Mouse (Mus musculus) lung, embryonic 14.5 days (tissue): ENCODE measurements at regions not wholly inside any gene's neighbourhood (a gene's known extent, or its start where the extent isn't known, plus 50 kb on each side); places are given as distances from the start of the nearest gene placed in this dataset.
"Not testable (repeated sequence)": the region's sequence is repeated elsewhere in the genome, so short reads cannot be mapped to it uniquely, and the experiment has no call there.

Experiments
- ATAC-seq: fragments of 200-750 bp; cut with Nextera tagmentation; 2 replicates; pipeline ENCODE4 v1.8.0; 2017; ENCODE audit warnings: mild to moderate bottlenecking, moderate TSS enrichment, moderate library complexity; ENCODE audit not compliant: insufficient read depth
- DNase-seq: peaks from one replicate; pipeline ENCODE4 v3.0.0-alpha.2; 2015
- H3K27ac ChIP-seq: fragments of 300-500 bp; sonication (generic); 2 replicates; pipeline ENCODE4 v1.5.1; 2014; ENCODE audit warnings: low read depth, mild to moderate bottlenecking, moderate library complexity
- H3K27me3 ChIP-seq: fragments of 300-500 bp; sonication (generic); 2 replicates; pipeline ENCODE4 v1.6.1; 2014; ENCODE audit warnings: low read length, control low read depth; ENCODE audit not compliant: insufficient read depth
- H3K36me3 ChIP-seq: fragments of 300-500 bp; sonication (generic); 2 replicates; pipeline ENCODE4 v1.6.1; 2014; ENCODE audit warnings: control low read depth; ENCODE audit not compliant: insufficient read depth
- H3K4me1 ChIP-seq: fragments of 300-500 bp; sonication (generic); 2 replicates; pipeline ENCODE4 v1.6.1; 2014; ENCODE audit warnings: antibody characterized with exemption, control low read depth; ENCODE audit not compliant: insufficient read depth
- H3K4me2 ChIP-seq: fragments of 300-500 bp; sonication (generic); 2 replicates; pipeline ENCODE4 v1.6.1; 2014; ENCODE audit warnings: mild to moderate bottlenecking
- H3K4me3 ChIP-seq: fragments of 300-500 bp; sonication (generic); 2 replicates; pipeline ENCODE4 v1.5.1; 2014; ENCODE audit warnings: low read depth, low read length
- H3K9ac ChIP-seq: fragments of 300-500 bp; sonication (generic); 2 replicates; pipeline ENCODE4 v1.6.1; 2014
- H3K9me3 ChIP-seq: fragments of 300-500 bp; sonication (generic); 2 replicates; pipeline ENCODE4 v1.6.1; 2016; ENCODE audit warnings: low read depth, low read length, control low read depth
- CTCF ChIP-seq: IDR thresholded peaks from 2 replicates; pipeline ENCODE4 v1.5.1; 2016; ENCODE audit warnings: antibody characterized with exemption, low read depth
- WGBS: fragments of 180-500 bp; shearing (Covaris S2); extraction: QIAGEN DNeasy Blood & Tissue Kit; methylation state at CpG from one replicate; pipeline ENCODE4 v1.1.7; 2014; 5-methylcytosine and 5-hydroxymethylcytosine counted together

DNA sequence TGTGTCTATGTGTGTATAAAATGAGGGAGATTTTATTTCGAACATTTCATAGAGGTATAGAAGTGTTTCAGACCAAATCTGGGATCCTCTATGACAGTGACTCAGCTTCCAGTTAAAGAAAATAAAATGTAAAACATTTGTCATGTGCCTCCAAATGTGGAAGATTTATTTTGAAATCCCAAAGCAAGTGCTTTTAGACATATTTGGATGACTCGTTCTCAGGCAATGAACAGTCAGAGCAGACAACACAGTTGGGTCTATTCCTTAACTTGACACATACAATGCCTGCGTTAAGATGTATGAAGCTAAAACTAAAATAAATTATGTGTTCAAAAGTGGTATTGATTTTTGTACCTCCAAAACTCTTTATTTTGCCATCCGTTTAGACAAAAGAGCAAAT lies 830.4 kb upstream of the Grm7 start:
- Histone ChIP-seq H3K9ac (no peak overlapping the region), H3K4me3 (no peak overlapping the region), H3K27ac (no peak overlapping the region), H3K36me3 (no peaks in the 10 kb centered on the region), H3K27me3 (no peaks in the 10 kb centered on the region), H3K4me2 (no peak overlapping the region), H3K4me1 (no peaks in the 10 kb centered on the region), H3K9me3 (no peaks in the 10 kb centered on the region)
- no peak for TF ChIP-seq CTCF
- ATAC-seq (no peak), DNase-seq (no peak)
- 80% methylated on average over 4 of the region's 4 CpGs for WGBS

DNA sequence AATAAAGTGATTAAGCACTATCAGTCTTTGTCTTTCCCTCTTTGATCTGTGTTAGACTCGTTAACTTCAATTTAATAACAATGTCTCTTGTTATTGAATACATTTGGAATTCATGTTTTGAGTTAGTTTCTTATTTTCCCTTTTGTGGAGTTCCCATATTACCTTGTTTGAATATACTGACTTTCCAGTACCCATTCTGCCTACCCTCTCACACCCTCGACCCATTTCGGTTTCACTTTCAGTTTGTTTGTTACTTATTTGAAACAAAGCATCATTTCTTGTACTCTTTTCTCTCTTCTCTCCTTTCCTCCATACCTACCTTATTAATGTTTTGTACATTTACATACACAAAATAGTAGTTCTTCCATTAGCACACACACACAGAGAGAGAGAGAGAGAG lies 797.1 kb upstream of the Grm7 start:
- Histone ChIP-seq H3K4me2 (no peak overlapping the region), H3K9ac (no peak overlapping the region), H3K27ac (no peak overlapping the region), H3K4me3 (no peak overlapping the region), H3K36me3 (no peaks in the 10 kb centered on the region), H3K27me3 (no peaks in the 10 kb centered on the region), H3K4me1 (no peaks in the 10 kb centered on the region), H3K9me3 (no peaks in the 10 kb centered on the region)
- WGBS: 77% methylated on average over 3 of the region's 3 CpGs
- DNase-seq (no peak), ATAC-seq (no peak)
- no peak for TF ChIP-seq CTCF

DNA sequence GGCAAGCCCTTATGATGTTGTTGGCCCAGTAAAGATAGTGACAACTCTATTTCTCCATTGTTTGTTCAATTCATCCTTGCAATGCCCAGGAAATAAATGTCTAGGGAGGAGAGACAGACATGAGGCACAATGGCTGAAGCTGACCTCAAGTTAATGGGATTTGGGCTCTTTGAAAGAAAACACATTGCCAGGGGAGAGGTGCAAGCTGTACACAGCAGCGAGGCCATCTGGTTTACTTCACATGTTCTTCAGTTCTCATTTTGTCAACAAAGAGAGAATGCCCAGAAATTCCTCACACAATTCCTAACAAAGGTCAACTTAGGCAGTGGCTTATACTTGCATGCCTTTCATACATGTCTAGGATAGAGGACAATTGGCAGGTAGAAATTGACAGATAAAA lies 789.6 kb upstream of the Grm7 start:
- Histone ChIP-seq H3K4me2 (no peak overlapping the region), H3K4me1 (no peaks in the 10 kb centered on the region), H3K27ac (no peak overlapping the region), H3K9ac (no peak overlapping the region), H3K4me3 (no peak overlapping the region), H3K27me3 (no peaks in the 10 kb centered on the region), H3K36me3 (no peaks in the 10 kb centered on the region), H3K9me3 (no peaks in the 10 kb centered on the region)
- DNase-seq: peak; percentile 44
- WGBS: 41% methylated on average over 1 of the region's 1 CpGs
- peak; percentile 41; the same call in 1 of the 2 replicates for ATAC-seq
- TF ChIP-seq CTCF: no peak

DNA sequence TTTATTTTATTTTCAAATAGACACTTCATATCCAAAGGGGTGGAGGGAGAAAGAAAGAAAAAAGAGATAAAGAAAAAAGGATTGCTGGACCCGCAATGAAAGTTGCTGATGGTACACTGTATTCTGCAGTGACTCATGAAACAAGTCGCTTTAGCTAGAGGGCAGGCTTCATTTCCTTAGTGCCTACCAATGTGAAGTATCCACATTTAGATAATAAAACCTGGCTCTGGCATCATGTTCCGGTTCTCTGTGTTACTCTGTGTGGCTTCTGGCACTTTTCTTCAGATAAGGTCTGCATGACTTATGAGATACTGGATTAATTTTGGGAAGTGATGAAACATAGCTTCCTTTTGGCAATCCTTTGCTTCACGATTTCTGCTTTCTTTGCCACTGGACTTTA lies 782.0 kb upstream of the Grm7 start:
- ATAC-seq (no peak), DNase-seq (no peak)
- no peaks in the 10 kb centered on the region for H3K4me1 ChIP-seq
- no peaks in the 10 kb centered on the region for H3K9me3 ChIP-seq
- TF ChIP-seq CTCF: no peak
- no peak overlapping the region for H3K9ac ChIP-seq
- no peaks in the 10 kb centered on the region for H3K36me3 ChIP-seq
- H3K27me3 ChIP-seq: no peaks in the 10 kb centered on the region
- WGBS: 62% methylated on average over 4 of the region's 4 CpGs
- no peak overlapping the region for H3K27ac ChIP-seq
- H3K4me3 ChIP-seq: no peak overlapping the region
- H3K4me2 ChIP-seq: no peak overlapping the region

DNA sequence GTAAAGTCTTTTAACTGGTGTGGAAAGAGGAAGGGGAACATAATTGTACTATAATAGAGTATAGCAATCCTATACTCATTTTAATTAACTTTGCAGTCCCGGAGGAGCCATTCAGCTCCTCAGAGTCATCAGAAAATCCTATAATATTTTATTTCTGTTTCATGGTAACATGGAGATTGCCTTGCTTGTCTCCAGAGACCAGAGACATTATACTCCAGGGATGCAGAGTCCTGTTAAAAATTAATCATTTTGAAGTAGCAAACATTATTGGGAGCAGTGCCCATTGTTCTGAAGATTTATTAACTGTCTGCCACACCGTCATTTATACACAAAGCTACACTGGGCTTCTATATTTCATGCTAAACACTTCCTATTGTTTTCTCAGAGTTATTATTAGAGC lies 771.2 kb upstream of the Grm7 start:
- no peak for TF ChIP-seq CTCF
- no peaks in the 10 kb centered on the region for H3K36me3 ChIP-seq
- WGBS: 73% methylated on average over 2 of the region's 2 CpGs

DNA sequence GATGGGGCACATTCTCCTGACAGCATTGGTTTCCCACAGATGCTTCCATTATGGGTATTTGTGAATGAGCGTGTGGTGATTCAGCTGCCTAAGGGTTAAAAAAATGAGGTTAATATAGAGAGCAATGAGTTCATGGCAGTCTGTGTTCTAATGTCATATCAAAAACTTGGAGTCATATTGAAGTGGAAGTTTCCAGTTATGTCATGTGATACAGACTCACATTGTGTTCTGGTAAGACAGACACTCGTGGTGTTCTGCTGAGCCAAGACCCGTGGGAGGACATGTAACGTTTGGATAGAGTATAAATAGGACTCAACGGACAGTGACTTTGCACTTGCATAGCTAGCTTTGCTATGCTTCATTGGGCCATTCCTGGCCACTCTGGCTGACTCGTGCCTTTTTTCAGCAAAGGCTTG lies 770.7 kb upstream of the Grm7 start:
- Histone ChIP-seq H3K4me2 (no peak overlapping the region), H3K27ac (no peak overlapping the region), H3K9ac (no peak overlapping the region), H3K36me3 (no peaks in the 10 kb centered on the region), H3K9me3 (no peaks in the 10 kb centered on the region), H3K4me3 (no peak overlapping the region), H3K27me3 (no peaks in the 10 kb centered on the region), H3K4me1 (no peaks in the 10 kb centered on the region)
- WGBS: 68% methylated on average over 6 of the region's 6 CpGs
- DNase-seq: no peak
- TF ChIP-seq CTCF: no peak
- ATAC-seq: no peak

More for the DNA sequence above, 771.2 kb upstream of the Grm7 start:
- no peak overlapping the region for H3K4me2 ChIP-seq
- DNase-seq (no peak), ATAC-seq (no peak)
- no peak overlapping the region for H3K27ac ChIP-seq
- no peaks in the 10 kb centered on the region for H3K4me1 ChIP-seq
- H3K27me3 ChIP-seq: no peaks in the 10 kb centered on the region
- no peak overlapping the region for H3K4me3 ChIP-seq
- H3K9ac ChIP-seq: no peak overlapping the region
- no peaks in the 10 kb centered on the region for H3K9me3 ChIP-seq

DNA sequence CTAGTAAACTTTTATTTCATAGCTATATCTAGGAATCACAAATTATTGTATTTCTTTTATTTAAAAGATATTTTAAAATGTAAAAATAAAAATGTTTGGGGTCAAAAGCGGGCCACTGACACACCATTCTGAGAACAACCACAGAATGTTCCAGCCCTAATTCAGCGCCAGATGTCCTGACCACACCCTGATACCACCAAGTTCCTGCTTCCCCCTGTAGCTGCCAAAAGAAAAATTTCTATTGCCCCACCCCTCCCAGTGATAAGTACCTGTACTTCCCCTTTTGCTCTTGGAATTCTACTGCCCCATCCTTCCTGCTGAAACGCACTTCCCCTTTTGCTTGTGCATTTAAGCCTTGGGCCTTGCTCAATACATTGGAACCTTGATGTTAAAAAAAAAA lies 769.8 kb upstream of the Grm7 start:
- H3K4me1 ChIP-seq, H3K4me2 ChIP-seq, H3K36me3 ChIP-seq, H3K9ac ChIP-seq, H3K9me3 ChIP-seq, H3K27me3 ChIP-seq, ATAC-seq, H3K27ac ChIP-seq, H3K4me3 ChIP-seq, DNase-seq: not testable (repeated sequence)
- 91% methylated on average over 3 of the region's 3 CpGs for WGBS

DNA sequence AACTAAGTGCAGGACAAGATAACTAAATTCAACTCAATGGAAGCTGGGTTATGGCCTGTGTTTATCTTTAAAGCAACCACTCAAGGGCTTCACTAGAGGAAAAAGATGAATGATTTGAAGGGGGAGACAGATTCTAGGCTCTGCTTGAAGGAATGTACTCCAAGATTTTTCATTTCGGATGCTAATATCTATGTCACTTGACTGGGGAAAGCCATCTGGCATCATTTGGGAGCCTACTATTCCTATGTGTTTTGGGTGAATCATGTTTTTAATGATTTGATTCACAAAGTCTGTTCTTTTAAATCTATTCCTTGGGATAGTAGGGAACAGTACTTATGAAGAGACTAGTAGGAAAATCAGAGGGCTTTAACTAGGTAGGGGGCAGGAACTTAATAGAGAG lies 766.2 kb upstream of the Grm7 start:
- Histone ChIP-seq H3K4me3 (no peak overlapping the region), H3K4me2 (no peak overlapping the region), H3K4me1 (no peaks in the 10 kb centered on the region), H3K9me3 (no peaks in the 10 kb centered on the region), H3K36me3 (no peaks in the 10 kb centered on the region), H3K27me3 (no peaks in the 10 kb centered on the region), H3K27ac (no peak overlapping the region), H3K9ac (no peak overlapping the region)
- no peak for DNase-seq
- 63% methylated on average over 1 of the region's 1 CpGs for WGBS
- no peak for TF ChIP-seq CTCF
- ATAC-seq: no peak
